ENCODE assay signal across 16 mouse cellular contexts in the genomic region with DNA sequence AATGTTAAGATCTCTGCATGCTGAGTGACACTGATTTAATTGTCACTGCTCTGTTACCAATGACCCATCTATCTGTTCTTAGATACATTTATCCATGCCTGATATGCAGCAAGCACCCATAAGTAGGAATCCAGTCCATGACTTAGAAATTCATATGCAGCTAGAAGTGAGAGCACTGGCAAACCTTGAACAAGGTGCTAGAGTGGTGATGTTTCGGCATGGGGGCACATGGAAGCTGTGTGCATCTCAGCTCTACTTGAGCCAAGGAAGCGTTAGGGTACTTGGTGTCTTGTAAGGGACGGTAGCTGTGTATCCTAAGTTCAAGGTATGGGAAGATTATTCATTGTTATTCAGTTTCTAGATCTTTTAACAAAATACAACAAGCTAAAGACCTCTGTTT.
"Had no signal": no experiment of that assay in that cellular context is flagged by ENCODE, and none has a peak within 500 bp of the region (broad histone marks: within the 10 kb centered on the region; RNA-seq: fewer than 3 reads in every experiment).

No protein-coding gene starts in this region.

- H3K9ac ChIP-seq: neural tube, embryonic 13.5 days; neural tube, embryonic 15.5 days; stomach, embryonic 15.5 days had no signal

- H3K27me3 ChIP-seq: neural tube, embryonic 13.5 days; neural tube, embryonic 15.5 days; stomach, embryonic 15.5 days had no signal

- H3K36me3 ChIP-seq: neural tube, embryonic 13.5 days; neural tube, embryonic 15.5 days; stomach, embryonic 15.5 days had no signal

- DNase-seq: retina, postnatal 1 day; right cerebral cortex, adult 18-20 months; right cerebral cortex, postnatal 14 days; right cerebral cortex, postnatal 25 days; right cerebral cortex, postnatal 4 days; spleen, adult 18-20 months; thymus, adult 18-20 months; thymus, adult 2 months; thymus, postnatal 14 days; thymus, postnatal 25 days; thymus, postnatal 36 days; thymus, postnatal 4 days had no signal

- H3K4me3 ChIP-seq: neural tube, embryonic 13.5 days; neural tube, embryonic 15.5 days; stomach, embryonic 15.5 days had no signal

- H3K9me3 ChIP-seq: neural tube, embryonic 13.5 days; neural tube, embryonic 15.5 days; stomach, embryonic 15.5 days had no signal

- H3K4me2 ChIP-seq: neural tube, embryonic 13.5 days; neural tube, embryonic 15.5 days; stomach, embryonic 15.5 days had no signal

- H3K4me1 ChIP-seq: neural tube, embryonic 13.5 days; neural tube, embryonic 15.5 days; stomach, embryonic 15.5 days had no signal

- H3K27ac ChIP-seq: neural tube, embryonic 13.5 days; neural tube, embryonic 15.5 days; stomach, embryonic 15.5 days; stomach, postnatal 0 days had no signal
